Mouse (Mus musculus) forelimb bud, embryonic 11.5 days (tissue): ENCODE results near the gene Ctdsp2.

Experiments used
- DNase-seq: peaks from one replicate; pipeline ENCODE4 v3.0.0-alpha.2; 2012; ENCODE audit warnings: low read depth, low spot score

Gene Ctdsp2

DNA sequence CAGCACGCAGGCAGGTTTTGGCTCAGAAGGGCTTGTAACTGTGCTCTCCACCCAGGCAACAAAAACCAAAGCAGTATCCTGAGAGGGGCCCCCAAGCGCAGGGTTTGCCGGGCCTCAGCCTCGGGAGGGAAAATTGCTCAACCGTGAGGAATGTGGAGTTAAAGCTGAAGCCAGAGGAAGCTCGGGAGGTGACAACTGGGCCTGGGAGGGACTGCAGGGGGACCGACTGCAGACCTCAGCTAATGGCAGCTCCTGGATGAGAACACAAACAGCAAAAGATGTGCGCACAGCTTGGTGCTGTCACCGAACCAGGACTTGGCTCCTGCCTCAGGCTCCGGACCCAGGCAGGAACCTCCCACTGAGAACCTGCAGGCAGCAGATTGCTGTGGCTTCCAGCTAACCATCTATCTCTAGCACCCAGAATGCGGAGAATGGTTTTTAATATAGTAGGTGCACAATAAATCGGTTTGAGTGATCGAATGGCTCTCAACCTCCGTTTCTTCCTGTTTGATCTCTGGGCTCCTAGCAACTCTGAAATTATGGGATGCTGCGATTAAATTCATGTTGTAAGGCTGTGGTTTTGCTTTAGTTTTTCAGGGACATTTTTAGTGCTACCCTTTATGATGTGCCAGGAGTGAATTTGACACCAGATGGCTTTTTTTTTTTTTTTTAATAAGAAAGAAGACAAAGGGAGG lies 16.1 kb upstream of the Ctdsp2 start:
- no peak for DNase-seq

DNA sequence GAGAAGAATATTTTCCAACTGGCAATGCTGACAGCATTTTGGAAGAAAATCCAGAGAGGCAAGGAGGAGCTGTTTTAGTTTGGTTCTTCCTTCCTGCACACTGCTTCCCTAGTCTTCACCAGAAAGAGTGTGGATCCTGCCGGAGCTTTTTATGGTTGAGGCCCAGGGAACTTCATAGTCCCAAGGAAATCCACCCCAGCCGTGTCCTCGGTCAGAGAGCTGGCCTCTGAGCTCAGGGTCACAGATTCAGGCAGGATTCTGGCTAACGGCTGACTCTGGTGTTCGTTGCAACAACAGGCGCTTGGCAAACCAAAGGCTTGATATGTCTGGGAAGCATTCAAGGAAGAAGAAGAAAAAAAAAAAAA lies 15.6 kb upstream of the Ctdsp2 start:
- DNase-seq: no peak

DNA sequence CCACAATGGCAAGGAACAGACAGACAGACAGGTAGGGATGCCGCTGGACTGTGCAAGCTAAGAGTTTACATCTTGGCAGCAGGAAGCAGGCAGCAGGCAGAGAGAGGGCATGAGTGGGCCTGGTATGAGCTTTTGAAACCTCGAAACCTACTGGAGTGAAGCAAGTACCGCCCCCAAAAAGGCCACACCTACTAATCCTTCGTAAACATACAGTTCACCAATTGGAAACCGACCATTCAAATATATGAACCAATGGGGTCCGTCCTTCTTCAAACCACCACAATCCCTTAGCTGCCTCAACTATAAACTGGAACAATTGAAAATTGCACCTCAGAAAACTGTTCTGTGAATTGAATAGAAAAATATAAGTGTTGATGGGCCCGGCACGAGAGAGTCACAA lies 14.7 kb upstream of the Ctdsp2 start:
- DNase-seq: no peak

DNA sequence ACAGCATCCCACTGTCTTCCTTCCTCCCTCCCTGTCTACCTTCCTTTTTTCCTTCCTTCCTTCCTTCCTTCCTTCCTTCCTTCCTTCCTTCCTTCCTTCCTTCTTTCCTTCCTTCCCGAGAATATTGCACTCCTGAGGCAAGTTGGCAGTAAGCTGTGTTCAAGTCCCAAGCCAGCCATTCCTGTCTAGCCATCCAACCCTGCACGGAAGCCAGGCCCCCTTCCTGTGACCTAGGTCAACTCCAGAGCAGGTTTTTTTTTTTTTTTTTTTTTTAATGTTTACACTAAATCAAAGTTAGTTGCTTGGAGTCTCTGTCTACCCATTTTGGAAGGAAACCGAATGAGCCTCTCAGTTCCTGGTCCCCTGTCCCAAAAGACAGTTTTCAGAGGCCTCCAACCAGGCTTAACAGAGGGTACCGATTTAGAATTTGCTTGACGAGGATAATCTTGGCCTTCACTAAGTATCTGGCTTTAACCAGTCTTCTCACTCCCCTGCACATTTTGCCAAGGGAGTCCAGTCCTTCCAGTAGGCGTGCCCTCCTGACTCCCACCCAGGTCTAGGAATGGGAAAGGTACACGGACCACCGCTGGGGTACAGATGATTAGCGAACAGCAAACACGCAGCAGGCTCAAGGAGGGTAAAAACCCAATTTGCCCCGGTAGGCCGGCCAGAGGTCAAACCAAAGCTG lies 7.0 kb upstream of the Ctdsp2 start:
- no peak for DNase-seq

DNA sequence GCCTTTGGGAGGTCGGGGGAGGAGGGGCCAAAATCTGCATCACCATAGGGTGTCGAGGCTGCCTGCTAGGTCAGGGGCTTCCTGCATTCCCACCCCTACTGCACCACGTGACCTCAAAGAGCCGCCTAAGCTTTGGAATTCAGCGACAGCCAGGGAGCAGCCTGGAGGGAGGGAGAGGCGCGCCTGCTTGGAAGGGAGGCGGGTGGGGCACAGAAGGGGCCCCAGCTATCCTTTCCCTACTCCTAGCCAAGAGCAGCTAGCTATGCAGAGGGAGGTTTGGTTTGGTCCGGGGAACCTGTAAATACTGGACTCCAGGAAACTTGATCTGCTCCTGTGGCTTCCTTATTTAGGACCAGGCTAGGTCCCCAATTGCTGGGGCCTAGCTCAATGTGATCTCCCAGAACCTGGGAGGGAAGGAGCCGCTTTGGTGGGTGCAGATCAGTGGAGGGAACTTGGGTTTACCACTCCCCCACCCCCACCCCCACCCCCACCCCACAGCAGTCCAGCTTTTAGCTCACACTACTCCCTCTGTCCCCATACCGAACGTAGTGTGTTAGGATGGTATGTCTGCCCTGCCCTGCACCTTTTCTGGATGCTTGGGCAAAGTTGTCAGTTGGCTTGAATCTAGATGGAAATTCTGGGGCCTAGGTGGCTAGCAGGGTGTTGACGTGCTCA lies 6.3 kb upstream of the Ctdsp2 start:
- DNase-seq: peak; percentile 85

- DNase-seq: no peak
Measured at GRCm38 (mm10) chr10:126972988-126973387, 5.5 kb upstream of the Ctdsp2 start.

- DNase-seq: no peak
Measured at GRCm38 (mm10) chr10:126975706-126976105, 2.8 kb upstream of the Ctdsp2 start.

DNA sequence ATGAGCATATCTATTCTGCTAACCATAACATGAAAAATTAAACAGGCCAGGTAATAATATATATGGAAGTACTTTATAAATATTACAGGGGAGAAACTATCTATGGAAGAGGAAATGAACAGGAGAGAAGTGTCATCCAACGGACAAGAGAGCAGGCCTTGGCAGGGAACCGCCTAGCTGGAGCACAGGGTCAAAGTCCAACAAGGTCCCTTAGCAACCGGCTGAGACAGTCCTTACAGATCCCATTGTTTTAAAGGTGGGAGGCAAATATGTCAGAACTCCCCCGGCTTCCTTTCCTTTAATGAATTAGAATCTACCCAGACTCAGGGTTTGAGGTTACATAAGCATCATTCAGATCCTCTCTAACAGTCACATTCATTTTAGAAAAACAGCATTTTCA lies 1.4 kb upstream of the Ctdsp2 start:
- DNase-seq: no peak

DNA sequence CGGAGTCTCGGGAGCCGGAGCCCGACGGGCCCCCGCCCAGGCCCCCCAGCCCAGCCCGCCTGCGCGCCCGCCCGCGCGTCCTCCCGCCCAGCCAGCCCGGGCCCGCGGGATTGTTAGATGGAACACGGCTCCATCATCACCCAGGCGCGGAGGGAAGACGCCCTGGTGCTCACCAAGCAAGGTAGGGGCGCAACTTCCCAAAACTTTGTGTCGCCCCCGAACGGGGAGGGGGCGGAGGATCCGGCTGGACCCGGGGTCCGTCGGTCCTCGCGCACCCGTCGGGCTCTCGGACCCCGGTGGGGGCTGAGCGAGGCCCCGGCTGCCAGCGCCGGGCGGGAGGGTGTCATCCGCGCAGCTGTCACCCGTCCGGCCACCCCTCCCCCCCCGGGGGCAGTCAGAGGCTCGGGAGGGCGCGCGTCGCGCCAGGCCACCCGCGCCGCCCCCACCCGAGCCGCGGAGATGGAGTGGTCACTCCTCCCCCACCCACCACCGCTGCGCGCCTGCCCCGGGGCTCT lies 661 bp downstream of the Ctdsp2 start:
- no peak for DNase-seq

GRCm38 (mm10) chr10:126979636-126980151 lies 1.2 kb downstream of the Ctdsp2 start:
- DNase-seq: no peak

GRCm38 (mm10) chr10:126980221-126980932 lies 1.9 kb downstream of the Ctdsp2 start:
- DNase-seq: peak; percentile 62

- DNase-seq: no peak
Measured at GRCm38 (mm10) chr10:126980933-126981530, 2.5 kb downstream of the Ctdsp2 start.

DNA sequence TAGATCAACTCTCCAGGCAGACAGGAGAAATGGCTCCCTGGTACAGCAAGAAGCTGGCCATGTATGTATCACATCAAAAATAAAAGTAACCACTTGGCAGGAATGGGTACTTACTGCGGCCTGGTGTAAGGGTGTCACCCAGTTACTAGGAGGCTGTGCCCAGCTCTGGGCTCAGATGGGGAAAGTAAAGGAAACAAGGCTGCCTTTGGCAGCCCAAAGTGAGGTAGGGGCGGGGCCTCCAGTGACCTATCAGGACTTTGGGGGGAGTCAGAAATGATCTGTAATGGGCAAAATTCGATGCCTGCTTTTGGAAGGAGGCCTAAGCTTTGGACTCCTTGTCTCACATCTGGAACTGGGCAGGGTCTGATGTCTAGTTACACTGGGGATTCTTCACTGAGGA lies 3.2 kb downstream of the Ctdsp2 start:
- no peak for DNase-seq

DNA sequence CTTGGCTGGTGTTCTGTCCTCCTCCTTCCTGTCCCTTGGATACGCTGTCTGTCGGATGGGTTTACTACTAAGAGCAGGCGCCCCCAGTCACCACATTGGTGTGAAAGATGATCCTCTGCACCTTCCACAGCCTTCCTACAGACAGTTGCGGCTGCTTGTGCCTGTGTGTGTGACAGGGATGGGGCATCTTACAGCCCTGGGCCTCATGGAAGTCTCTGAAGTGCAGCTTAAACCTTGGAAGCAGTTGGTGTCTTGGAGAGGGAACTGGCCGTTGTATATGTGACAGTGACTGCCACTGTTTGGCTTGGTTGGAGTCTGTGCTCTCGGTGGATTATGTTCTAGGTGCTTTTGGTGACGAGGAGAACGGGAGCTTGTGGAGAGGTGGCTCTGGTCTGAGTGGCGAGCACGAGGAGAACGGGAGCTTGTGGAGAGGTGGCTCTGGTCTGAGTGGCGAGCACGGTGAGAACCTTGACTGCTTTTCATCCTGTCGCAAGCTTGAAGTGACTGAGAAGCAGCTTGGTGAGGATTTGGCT lies 4.7 kb downstream of the Ctdsp2 start:
- DNase-seq: no peak

- DNase-seq: no peak
Measured at GRCm38 (mm10) chr10:126984189-126985004, 5.9 kb downstream of the Ctdsp2 start.

- no peak for DNase-seq
Measured at GRCm38 (mm10) chr10:126985127-126985526, 6.6 kb downstream of the Ctdsp2 start.

GRCm38 (mm10) chr10:126985579-126985978 lies 7.1 kb downstream of the Ctdsp2 start:
- no peak for DNase-seq

GRCm38 (mm10) chr10:126986541-126986961 lies 8.0 kb downstream of the Ctdsp2 start:
- DNase-seq: no peak

GRCm38 (mm10) chr10:126987183-126988118 lies 8.9 kb downstream of the Ctdsp2 start:
- no peak for DNase-seq
